Mouse (Mus musculus): ENCODE results near the gene Pgpep1.

GRCm38 (mm10) chr8:70678679-70679078 is 18.5 kb upstream of the Pgpep1 start:
- TF ChIP-seq CTCF (conservative IDR thresholded peaks at IDR 0.05; ENCODE audit: low read length) = no peak
- no peak for TF ChIP-seq NANOG (IDR thresholded peaks at IDR 0.05; ENCODE audit: borderline replicate concordance, low read length)
- TF ChIP-seq POU5F1 (IDR thresholded peaks at IDR 0.05; ENCODE audit: borderline replicate concordance, low read length) = no peak
